Mouse (Mus musculus) limb, embryonic 11.5 days (tissue): ENCODE results near the gene Mepce. TPM values are rescaled to one million over a fixed set of nuclear protein-coding genes. Genes with fewer than 3 reads are reported as not detected.

Experiments used
- ATAC-seq: fragments of 200-750 bp; cut with Nextera tagmentation; 2 replicates; pipeline ENCODE4 v1.8.0; 2017; ENCODE audit warnings: low read depth; ENCODE audit not compliant: insufficient number of reproducible peaks, low FRiP score, low TSS enrichment
- DNase-seq: peaks from one replicate; pipeline ENCODE4 v3.0.0-alpha.2; 2015; ENCODE audit warnings: low spot score
- H3K27ac ChIP-seq: fragments of 300-500 bp; sonication (generic); replicated peaks from 2 replicates; pipeline ENCODE4 v1.5.1; 2014; ENCODE audit warnings: low read depth, mild to moderate bottlenecking, low read length
- H3K27me3 ChIP-seq: fragments of 300-500 bp; sonication (generic); 2 replicates; pipeline ENCODE4 v1.6.1; 2014; ENCODE audit warnings: mild to moderate bottlenecking, low read length, mixed read lengths; ENCODE audit not compliant: control insufficient read depth, insufficient read depth
- H3K36me3 ChIP-seq: fragments of 300-500 bp; sonication (generic); 2 replicates; pipeline ENCODE4 v1.6.1; 2014; ENCODE audit warnings: mild to moderate bottlenecking, low read length, moderate library complexity, mixed read lengths; ENCODE audit not compliant: control insufficient read depth, insufficient read depth
- H3K4me1 ChIP-seq: fragments of 300-500 bp; sonication (generic); 2 replicates; pipeline ENCODE4 v1.6.1; 2014; ENCODE audit warnings: low read length, mixed read lengths; ENCODE audit not compliant: control insufficient read depth, insufficient read depth
- H3K4me2 ChIP-seq: fragments of 300-500 bp; sonication (generic); 2 replicates; pipeline ENCODE4 v1.6.1; 2014; ENCODE audit warnings: low read depth, mild to moderate bottlenecking, moderate library complexity; ENCODE audit not compliant: severe bottlenecking
- H3K4me3 ChIP-seq: fragments of 300-500 bp; sonication (generic); 2 replicates; pipeline ENCODE4 v1.5.1; 2014; ENCODE audit warnings: low read depth, low read length
- H3K9ac ChIP-seq: fragments of 300-500 bp; sonication (generic); 2 replicates; pipeline ENCODE4 v1.6.1; 2014; ENCODE audit warnings: mild to moderate bottlenecking, low read length
- H3K9me3 ChIP-seq: fragments of 300-500 bp; sonication (generic); 2 replicates; pipeline ENCODE4 v1.6.1; 2016; ENCODE audit warnings: low read length; ENCODE audit not compliant: control insufficient read depth
- WGBS: fragments of 180-500 bp; shearing (Covaris S2); extraction: QIAGEN DNeasy Blood & Tissue Kit; methylation state at CpG from one replicate; pipeline ENCODE4 v1.1.7; 2014; 5-methylcytosine and 5-hydroxymethylcytosine counted together
- polyA plus RNA-seq: library from polyadenylated mRNA; unstranded; fragments of >200 nt; fragmentation: Nextera tagmentation; extraction: Ambion mirVana; gene quantifications from 2 replicates; pipeline ENCODE4 v1.2.1, GENCODE M21; 2014

Gene Mepce
- polyA plus RNA-seq, 1 experiment from 2014 or later, result 12.0 TPM

GRCm38 (mm10) chr5:137737400-137737940 is 50.0 kb downstream of the Mepce start:
- WGBS, result 93% methylated on average over 6 of the region's 6 CpGs

GRCm38 (mm10) chr5:137734289-137735061 is 53.0 kb downstream of the Mepce start:
- Histone ChIP-seq H3K9ac (no peak overlapping the region), H3K27me3 (no peaks in the 10 kb centered on the region), H3K9me3 (no peaks in the 10 kb centered on the region), H3K4me1 (peaks cover 12% of the 10 kb centered on the region; the same call in 1 of the 2 replicates), H3K36me3 (no peaks in the 10 kb centered on the region), H3K4me3 (no peak overlapping the region), H3K27ac (no peak overlapping the region), H3K4me2 (peak overlapping the region; percentile 1; the same call in 1 of the 2 replicates)
- ATAC-seq (peak; percentile 83), DNase-seq (peak; percentile 80)
- WGBS, result 74% methylated on average over 6 of the region's 6 CpGs

More at GRCm38 (mm10) chr5:137737400-137737940, 50.0 kb downstream of the Mepce start:
- ATAC-seq (no peak), DNase-seq (no peak)
- no peak overlapping the region for H3K4me3 ChIP-seq
- no peak overlapping the region for H3K27ac ChIP-seq
- H3K9ac ChIP-seq, result no peak overlapping the region
- H3K27me3 ChIP-seq, result no peaks in the 10 kb centered on the region
- peaks cover 22% of the 10 kb centered on the region for H3K4me1 ChIP-seq
- no peak overlapping the region for H3K4me2 ChIP-seq
- no peaks in the 10 kb centered on the region for H3K36me3 ChIP-seq
- H3K9me3 ChIP-seq, result no peaks in the 10 kb centered on the region

GRCm38 (mm10) chr5:137733638-137734288 is 53.7 kb downstream of the Mepce start:
- H3K9ac ChIP-seq, result no peak overlapping the region
- H3K4me1 ChIP-seq, result peaks cover 8% of the 10 kb centered on the region; the same call in 1 of the 2 replicates
- H3K36me3 ChIP-seq, result no peaks in the 10 kb centered on the region
- peak overlapping the region; percentile 1; the same call in 1 of the 2 replicates for H3K4me2 ChIP-seq
- H3K4me3 ChIP-seq, result no peak overlapping the region
- DNase-seq, result no peak
- no peaks in the 10 kb centered on the region for H3K27me3 ChIP-seq
- H3K9me3 ChIP-seq, result no peaks in the 10 kb centered on the region
- no peak for ATAC-seq
- no peak overlapping the region for H3K27ac ChIP-seq
- 84% methylated on average over 12 of the region's 12 CpGs for WGBS

Other genes starting within 250 kb of the Mepce start
- not detected in 2 replicates for gene Actl6b, start 234.1 kb downstream of the Mepce start, polyA plus RNA-seq
- gene Tfr2, start 217.8 kb downstream of the Mepce start, polyA plus RNA-seq, result 0.67 and 0.84 TPM in 2 replicates
- 20.4 and 21.4 TPM in 2 replicates for gene Mospd3, start 186.6 kb downstream of the Mepce start, polyA plus RNA-seq
- 150 TPM in 2 replicates for gene Pcolce, start 173.9 kb downstream of the Mepce start, polyA plus RNA-seq
- gene Fbxo24, start 158.7 kb downstream of the Mepce start, polyA plus RNA-seq, result 0.11 and 0.24 TPM in 2 replicates
- gene Lrch4, start 158.5 kb downstream of the Mepce start, polyA plus RNA-seq, result 31.1 and 35.3 TPM in 2 replicates
- gene Gm20605, start 158.5 kb downstream of the Mepce start, polyA plus RNA-seq, result 6.5 and 11.5 TPM in 2 replicates
- gene Sap25, start 146.3 kb downstream of the Mepce start, polyA plus RNA-seq, result 8.2 and 9.2 TPM in 2 replicates
- gene Irs3, start 141.9 kb downstream of the Mepce start, polyA plus RNA-seq, result 0.31 and 0.47 TPM in 2 replicates
- gene Agfg2, start 102.9 kb downstream of the Mepce start, polyA plus RNA-seq, result 14.1 and 15.4 TPM in 2 replicates
- 1.2 and 1.8 TPM in 2 replicates for gene Nyap1, start 46.0 kb downstream of the Mepce start, polyA plus RNA-seq
- gene Tsc22d4, start 41.9 kb downstream of the Mepce start, polyA plus RNA-seq, result 96.0 and 101 TPM in 2 replicates
- gene Ppp1r35, start 8.8 kb downstream of the Mepce start, polyA plus RNA-seq, result 61.4 and 62.0 TPM in 2 replicates
- 19.6 and 20.1 TPM in 2 replicates for gene Zcwpw1, start 143 bp upstream of the Mepce start, polyA plus RNA-seq
- gene Pilra, start 48.6 kb upstream of the Mepce start, polyA plus RNA-seq, result 0.24 and 0.43 TPM in 2 replicates
- 0.13 TPM in 1 of 2 replicates, not detected in the other for gene Pilrb1, start 70.5 kb upstream of the Mepce start, polyA plus RNA-seq
- gene Pilrb2, start 84.2 kb upstream of the Mepce start, polyA plus RNA-seq, result not detected in 2 replicates
- gene Cyp3a13, start 134.0 kb upstream of the Mepce start, polyA plus RNA-seq, result not detected in 2 replicates
- gene Gjc3, start 175.4 kb upstream of the Mepce start, polyA plus RNA-seq, result 0.14 TPM in 1 of 2 replicates, not detected in the other
- gene Azgp1, start 193.9 kb upstream of the Mepce start, polyA plus RNA-seq, result not detected in 2 replicates
- not detected in 2 replicates for gene Smok3a, start 233.6 kb upstream of the Mepce start, polyA plus RNA-seq
- gene Smok3b, start 233.8 kb upstream of the Mepce start, polyA plus RNA-seq, result not detected in 2 replicates